Mouse (Mus musculus): ENCODE measurements around the gene Dclk2.

DNA sequence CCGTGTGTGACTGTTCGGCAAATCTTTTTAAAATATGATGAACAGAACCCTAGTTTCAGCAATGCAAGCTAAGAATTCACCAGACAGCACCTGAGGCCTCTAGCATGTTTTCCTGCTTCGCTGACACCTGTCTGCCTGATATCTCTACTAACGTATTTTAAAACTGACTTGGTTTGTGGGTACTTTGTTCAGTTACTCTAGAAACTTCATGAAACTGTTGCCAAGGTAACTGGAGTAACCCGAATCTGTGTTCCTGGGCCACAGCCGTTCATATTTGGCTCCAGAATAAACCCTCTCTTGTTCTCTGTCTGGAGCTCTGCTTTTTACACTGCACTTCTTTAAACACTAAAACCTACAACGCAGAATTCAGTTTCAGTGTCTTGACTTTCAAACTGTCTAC lies 86.3 kb downstream of the Dclk2 start:
- TF ChIP-seq CTCF (IDR thresholded peaks at IDR 0.05; ENCODE audit: low read depth) (no peak), EP300 (IDR thresholded peaks at IDR 0.05; ENCODE audit: low read depth) (no peak)

Measured in heart, postnatal 0 days (tissue).